Mouse (Mus musculus): ENCODE measurements around the gene Mybphl. TPM values are rescaled to one million over a fixed set of nuclear protein-coding genes. Genes with fewer than 3 reads are reported as not detected.

Mybphl gene
- polyA plus RNA-seq (2015; fragmentation: Nextera tagmentation; extraction: Ambion mirVana), result 0.12 TPM in 1 of 2 replicates, not detected in the other

- Histone ChIP-seq H3K27me3 (no peaks in the 10 kb centered on the region), H3K4me1 (peaks cover 13% of the 10 kb centered on the region), H3K4me3 (replicated peaks) (no peak within 1 kb of the TSS), H3K27ac (replicated peaks) (no peak within 1 kb of the TSS), H3K4me2 (replicated peaks) (no peak within 1 kb of the TSS), H3K36me3 (no peaks in the 10 kb centered on the region), H3K9ac (no peak within 1 kb of the TSS), H3K9me3 (replicated peaks) (no peaks in the 10 kb centered on the region)
- WGBS, result 71% methylated on average over 9 of the region's 9 CpGs
- 0 out of 2 replicates have a peak, but pooled peaks have one; percentile 15 for ATAC-seq (ENCODE audit: insufficient number of reproducible peaks, low FRiP score, low TSS enrichment, low read depth)
Observed at GRCm38 (mm10) chr3:108364270-108364995, at the start of gene Mybphl. Gene Mybphl (plus strand): TSS chr3:108364911.

- WGBS, result 36% methylated on average over 2 of the region's 2 CpGs
- no peaks in the 10 kb centered on the region for H3K9me3 ChIP-seq (replicated peaks)
- H3K27ac ChIP-seq (replicated peaks), result no peak overlapping the region
- H3K4me1 ChIP-seq, result peaks cover 10% of the 10 kb centered on the region; the same call in 1 of the 2 replicates
- H3K4me2 ChIP-seq (replicated peaks), result no peak overlapping the region
- no peak for ATAC-seq (ENCODE audit: insufficient number of reproducible peaks, low FRiP score, low TSS enrichment, low read depth)
- no peaks in the 10 kb centered on the region for H3K36me3 ChIP-seq
- H3K9ac ChIP-seq, result no peak overlapping the region
- H3K27me3 ChIP-seq, result no peaks in the 10 kb centered on the region
- no peak overlapping the region for H3K4me3 ChIP-seq (replicated peaks)
Observed at GRCm38 (mm10) chr3:108318517-108318916, 46.2 kb upstream of the Mybphl start.

GRCm38 (mm10) chr3:108321671-108322070 is 43.0 kb upstream of the Mybphl start:
- Histone ChIP-seq H3K27ac (replicated peaks) (no peak overlapping the region), H3K27me3 (no peaks in the 10 kb centered on the region), H3K9me3 (replicated peaks) (no peaks in the 10 kb centered on the region), H3K36me3 (no peaks in the 10 kb centered on the region), H3K4me1 (peaks cover 10% of the 10 kb centered on the region; the same call in 1 of the 2 replicates), H3K4me2 (replicated peaks) (no peak overlapping the region), H3K9ac (no peak overlapping the region), H3K4me3 (replicated peaks) (no peak overlapping the region)
- ATAC-seq (ENCODE audit: insufficient number of reproducible peaks, low FRiP score, low TSS enrichment, low read depth), result no peak
- WGBS, result 65% methylated on average over 4 of the region's 4 CpGs

GRCm38 (mm10) chr3:108322136-108322535 is 42.6 kb upstream of the Mybphl start:
- Histone ChIP-seq H3K27ac (replicated peaks) (no peak overlapping the region), H3K27me3 (no peaks in the 10 kb centered on the region), H3K9me3 (replicated peaks) (no peaks in the 10 kb centered on the region), H3K4me1 (peaks cover 10% of the 10 kb centered on the region; the same call in 1 of the 2 replicates), H3K36me3 (no peaks in the 10 kb centered on the region), H3K9ac (no peak overlapping the region), H3K4me3 (replicated peaks) (no peak overlapping the region), H3K4me2 (replicated peaks) (no peak overlapping the region)
- no peak for ATAC-seq (ENCODE audit: insufficient number of reproducible peaks, low FRiP score, low TSS enrichment, low read depth)
- 76% methylated on average over 4 of the region's 4 CpGs for WGBS

GRCm38 (mm10) chr3:108322962-108323361 is 41.7 kb upstream of the Mybphl start:
- 89% methylated on average over 3 of the region's 3 CpGs for WGBS
- Histone ChIP-seq H3K36me3 (peaks cover 6% of the 10 kb centered on the region; the same call in 1 of the 2 replicates), H3K4me1 (peaks cover 11% of the 10 kb centered on the region), H3K27me3 (no peaks in the 10 kb centered on the region), H3K4me2 (replicated peaks) (no peak overlapping the region), H3K27ac (replicated peaks) (no peak overlapping the region), H3K9ac (no peak overlapping the region), H3K4me3 (replicated peaks) (no peak overlapping the region), H3K9me3 (replicated peaks) (no peaks in the 10 kb centered on the region)
- ATAC-seq (ENCODE audit: insufficient number of reproducible peaks, low FRiP score, low TSS enrichment, low read depth), result no peak

GRCm38 (mm10) chr3:108324837-108325236 is 39.9 kb upstream of the Mybphl start:
- peaks cover 6% of the 10 kb centered on the region; the same call in 1 of the 2 replicates for H3K36me3 ChIP-seq
- H3K4me2 ChIP-seq (replicated peaks), result no peak overlapping the region
- H3K4me1 ChIP-seq, result peaks cover 14% of the 10 kb centered on the region
- no peak overlapping the region for H3K9ac ChIP-seq
- no peak for ATAC-seq (ENCODE audit: insufficient number of reproducible peaks, low FRiP score, low TSS enrichment, low read depth)
- H3K4me3 ChIP-seq (replicated peaks), result no peak overlapping the region
- H3K27me3 ChIP-seq, result no peaks in the 10 kb centered on the region
- WGBS, result 68% methylated on average over 4 of the region's 4 CpGs
- no peaks in the 10 kb centered on the region for H3K9me3 ChIP-seq (replicated peaks)
- no peak overlapping the region for H3K27ac ChIP-seq (replicated peaks)

- Histone ChIP-seq H3K9me3 (replicated peaks) (no peaks in the 10 kb centered on the region), H3K4me1 (peaks cover 14% of the 10 kb centered on the region), H3K27me3 (no peaks in the 10 kb centered on the region), H3K4me3 (replicated peaks) (no peak overlapping the region), H3K36me3 (peaks cover 6% of the 10 kb centered on the region; the same call in 1 of the 2 replicates), H3K4me2 (replicated peaks) (no peak overlapping the region), H3K9ac (no peak overlapping the region), H3K27ac (replicated peaks) (no peak overlapping the region)
- ATAC-seq (ENCODE audit: insufficient number of reproducible peaks, low FRiP score, low TSS enrichment, low read depth), result no peak
- 91% methylated on average over 9 of the region's 9 CpGs for WGBS
Observed at GRCm38 (mm10) chr3:108325521-108325920, 39.2 kb upstream of the Mybphl start.

GRCm38 (mm10) chr3:108327275-108327674 is 37.4 kb upstream of the Mybphl start:
- peaks cover 14% of the 10 kb centered on the region for H3K4me1 ChIP-seq
- ATAC-seq (ENCODE audit: insufficient number of reproducible peaks, low FRiP score, low TSS enrichment, low read depth), result no peak
- H3K27ac ChIP-seq (replicated peaks), result no peak overlapping the region
- H3K36me3 ChIP-seq, result peaks cover 13% of the 10 kb centered on the region
- H3K9me3 ChIP-seq (replicated peaks), result no peaks in the 10 kb centered on the region
- no peaks in the 10 kb centered on the region for H3K27me3 ChIP-seq
- H3K4me3 ChIP-seq (replicated peaks), result no peak overlapping the region
- WGBS, result 89% methylated on average over 8 of the region's 8 CpGs
- H3K4me2 ChIP-seq (replicated peaks), result no peak overlapping the region
- no peak overlapping the region for H3K9ac ChIP-seq

- no peaks in the 10 kb centered on the region for H3K9me3 ChIP-seq (replicated peaks)
- peaks cover 12% of the 10 kb centered on the region for H3K4me1 ChIP-seq
- no peak overlapping the region for H3K9ac ChIP-seq
- peak overlapping the region; percentile 84 for H3K27ac ChIP-seq (replicated peaks)
- H3K4me2 ChIP-seq (replicated peaks), result peak overlapping the region; percentile 12; the same call in 1 of the 2 replicates
- no peak overlapping the region for H3K4me3 ChIP-seq (replicated peaks)
- no peak for ATAC-seq (ENCODE audit: insufficient number of reproducible peaks, low FRiP score, low TSS enrichment, low read depth)
- H3K27me3 ChIP-seq, result no peaks in the 10 kb centered on the region
- 55% methylated on average over 3 of the region's 3 CpGs for WGBS
- peaks cover 17% of the 10 kb centered on the region for H3K36me3 ChIP-seq
Observed at GRCm38 (mm10) chr3:108327916-108328315, 36.8 kb upstream of the Mybphl start.

GRCm38 (mm10) chr3:108328441-108328841 is 36.3 kb upstream of the Mybphl start:
- Histone ChIP-seq H3K4me2 (replicated peaks) (peak overlapping the region; percentile 12; the same call in 1 of the 2 replicates), H3K9ac (no peak overlapping the region), H3K36me3 (peaks cover 17% of the 10 kb centered on the region), H3K27me3 (no peaks in the 10 kb centered on the region), H3K4me3 (replicated peaks) (no peak overlapping the region), H3K4me1 (peaks cover 11% of the 10 kb centered on the region), H3K9me3 (replicated peaks) (no peaks in the 10 kb centered on the region), H3K27ac (replicated peaks) (peak overlapping the region; percentile 84)
- peak; percentile 75; the same call in 1 of the 2 replicates for ATAC-seq (ENCODE audit: insufficient number of reproducible peaks, low FRiP score, low TSS enrichment, low read depth)
- WGBS, result 35% methylated on average over 9 of the region's 9 CpGs

- Histone ChIP-seq H3K9me3 (replicated peaks) (no peaks in the 10 kb centered on the region), H3K4me2 (replicated peaks) (no peak overlapping the region), H3K27ac (replicated peaks) (no peak overlapping the region), H3K9ac (no peak overlapping the region), H3K4me3 (replicated peaks) (no peak overlapping the region), H3K4me1 (peaks cover 11% of the 10 kb centered on the region), H3K27me3 (no peaks in the 10 kb centered on the region), H3K36me3 (peaks cover 31% of the 10 kb centered on the region)
- ATAC-seq (ENCODE audit: insufficient number of reproducible peaks, low FRiP score, low TSS enrichment, low read depth), result no peak
- 87% methylated on average over 6 of the region's 6 CpGs for WGBS
Observed at GRCm38 (mm10) chr3:108330812-108331211, 33.9 kb upstream of the Mybphl start.
